Mouse (Mus musculus): ENCODE data around the gene Mtrex. TPM values are rescaled to one million over a fixed set of nuclear protein-coding genes. Genes with fewer than 3 reads are reported as not detected.

The Mtrex gene
- polyA plus RNA-seq (2012; fragmentation: generic; extraction: Trizol): 10 to 100 TPM in 1 of 2 experiments, 1 to 10 TPM in 1; 1.5 to 11.5 TPM

GRCm38 (mm10) chr13:112927287-112928001 lies at the start of gene Mtrex, which contains the start of gene Dhx29:
Mtrex (minus strand) TSS chr13:112927398.
Dhx29 (plus strand) TSS chr13:112927454.

Other genes with a start within 250 kb of the Mtrex start
- 100 to 1,000 TPM in 1 of 2 experiments, 10 to 100 TPM in 1; 32.8 to 197 TPM for gene Plpp1, start 126.6 kb downstream of the Mtrex start, polyA plus RNA-seq (2012; fragmentation: generic; extraction: Trizol)
- gene Dhx29, start 56 bp upstream of the Mtrex start, polyA plus RNA-seq (2012; fragmentation: generic; extraction: Trizol): 1 to 10 TPM; 1.9 to 8.0 TPM
- gene Ccno, start 60.4 kb upstream of the Mtrex start, polyA plus RNA-seq (2012; fragmentation: generic; extraction: Trizol): 1 to 10 TPM; 3.1 to 7.9 TPM
- gene Mcidas, start 66.4 kb upstream of the Mtrex start, polyA plus RNA-seq (2012; fragmentation: generic; extraction: Trizol): under 1 TPM; 0.02 to 0.08 TPM
- gene Cdc20b, start 107.7 kb upstream of the Mtrex start, polyA plus RNA-seq (2012; fragmentation: generic; extraction: Trizol): not detected
- 100 to 1,000 TPM in 1 of 2 experiments, 10 to 100 TPM in 1; 24.6 to 164 TPM for gene Gpx8, start 119.0 kb upstream of the Mtrex start, polyA plus RNA-seq (2012; fragmentation: generic; extraction: Trizol)
- gene Gzma, start 173.6 kb upstream of the Mtrex start, polyA plus RNA-seq (2012; fragmentation: generic; extraction: Trizol): not detected